9 mouse cellular contexts compared by ENCODE assay signal in the genomic region with DNA sequence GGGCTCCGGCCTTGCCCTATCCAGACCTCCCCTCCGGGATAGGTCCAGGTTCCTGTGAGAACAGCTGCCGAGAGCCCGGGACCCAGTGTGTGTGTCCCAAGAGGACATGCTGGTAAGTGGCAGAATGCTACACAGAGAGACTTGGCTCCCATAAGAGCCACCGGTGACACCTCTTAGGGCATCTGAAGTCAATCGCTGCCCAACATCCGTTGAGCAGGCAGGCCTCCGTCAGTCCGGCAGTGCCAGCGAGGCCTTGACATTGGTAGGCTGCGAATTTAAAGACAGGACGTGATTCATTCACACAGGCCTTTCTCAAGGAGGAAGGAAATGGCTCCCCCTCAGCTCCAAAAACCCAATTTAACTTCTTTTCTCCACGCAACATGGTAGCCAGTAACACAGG. TPM values are rescaled to one million over a fixed set of nuclear protein-coding genes. Genes with fewer than 3 reads are reported as not detected.
DNase-seq lines count a peak whose midpoint lies in the region; ATAC-seq and TF ChIP-seq lines count a peak whose summit lies in the region.
"Had no signal": no experiment of that assay in that cellular context is flagged by ENCODE, and none has a peak within 500 bp of the region (broad histone marks: within the 10 kb centered on the region; RNA-seq: fewer than 3 reads in every experiment).

No protein-coding gene starts in this region.

- no peak for ATAC-seq in forebrain, embryonic 15.5 days (replicated peaks)
- ATAC-seq in midbrain, postnatal 0 days (ENCODE audit: low FRiP score) = 0 out of 2 replicates have a peak, but pooled peaks have one; percentile 31
- no peak for ATAC-seq in cerebellum, adult (ENCODE audit: insufficient number of reproducible peaks, low FRiP score, low TSS enrichment)

- peak overlapping the region; percentile 87 for H3K27ac ChIP-seq in layer of hippocampus, adult 2 months
- peak overlapping the region; percentile 72; the same call in 1 of the 2 replicates for H3K27ac ChIP-seq in forebrain, embryonic 15.5 days (replicated peaks)
- peak overlapping the region; percentile 44; the same call in 1 of the 2 replicates for H3K27ac ChIP-seq in midbrain, postnatal 0 days (ENCODE audit: low read depth, low read length)
- H3K27ac ChIP-seq: neural tube, embryonic 12.5 days had no signal

- H3K9ac ChIP-seq in forebrain, embryonic 15.5 days (replicated peaks) = no peak overlapping the region
- H3K9ac ChIP-seq in midbrain, postnatal 0 days (replicated peaks; ENCODE audit: low read length, poor library complexity, severe bottlenecking) = no peak overlapping the region
- H3K9ac ChIP-seq: neural tube, embryonic 12.5 days had no signal

- H3K36me3 ChIP-seq in forebrain, embryonic 15.5 days = no peaks in the 10 kb centered on the region
- H3K36me3 ChIP-seq in midbrain, postnatal 0 days (ENCODE audit: insufficient read depth, low read length) = no peaks in the 10 kb centered on the region
- H3K36me3 ChIP-seq: neural tube, embryonic 12.5 days had no signal

- H3K9me3 ChIP-seq in forebrain, embryonic 15.5 days = no peaks in the 10 kb centered on the region
- no peaks in the 10 kb centered on the region for H3K9me3 ChIP-seq in midbrain, postnatal 0 days (ENCODE audit: low read length)
- H3K9me3 ChIP-seq: neural tube, embryonic 12.5 days had no signal

- H3K4me1 ChIP-seq in forebrain, embryonic 15.5 days = peaks cover 21% of the 10 kb centered on the region
- no peaks in the 10 kb centered on the region for H3K4me1 ChIP-seq in midbrain, postnatal 0 days (ENCODE audit: insufficient read depth, low read length)

- H3K27me3 ChIP-seq in forebrain, embryonic 15.5 days = no peaks in the 10 kb centered on the region
- no peaks in the 10 kb centered on the region for H3K27me3 ChIP-seq in midbrain, postnatal 0 days (ENCODE audit: insufficient read depth, low read length)
- H3K27me3 ChIP-seq: neural tube, embryonic 12.5 days had no signal

- DNase-seq in layer of hippocampus, adult 2 months (ENCODE audit: low spot score in 2 of 2) = no peak
- DNase-seq in layer of hippocampus, adult 11-12 months (ENCODE audit: low spot score) = no peak
- DNase-seq in kidney, postnatal 14 days = peak; percentile 64
- DNase-seq in midbrain, postnatal 0 days (ENCODE audit: low spot score) = no peak
- no peak for DNase-seq in layer of hippocampus, postnatal 36 days
- DNase-seq in cerebellum, adult 9-10 months = no peak

- 90% methylated on average over 13 of the region's 13 CpGs for WGBS in forebrain, embryonic 15.5 days
- WGBS in midbrain, postnatal 0 days = 88% methylated on average over 13 of the region's 13 CpGs

- H3K4me3 ChIP-seq in layer of hippocampus, adult 2 months = no peak overlapping the region
- no peak overlapping the region for H3K4me3 ChIP-seq in forebrain, embryonic 15.5 days
- H3K4me3 ChIP-seq in midbrain, postnatal 0 days (ENCODE audit: low read depth, low read length) = no peak overlapping the region
- H3K4me3 ChIP-seq: neural tube, embryonic 12.5 days had no signal

- H3K4me2 ChIP-seq in forebrain, embryonic 15.5 days (replicated peaks) = no peak overlapping the region
- no peak overlapping the region for H3K4me2 ChIP-seq in midbrain, postnatal 0 days (ENCODE audit: low read depth, low read length, poor library complexity, severe bottlenecking)
- H3K4me2 ChIP-seq: neural tube, embryonic 12.5 days had no signal

- no peak for TF ChIP-seq CTCF in layer of hippocampus, adult 2 months (conservative IDR thresholded peaks at IDR 0.05)
- TF ChIP-seq CTCF in midbrain, postnatal 0 days (IDR thresholded peaks at IDR 0.05) = no peak

RNA-seq across cellular contexts. Expression of a gene that starts 11.1 kb away (rescaled TPM):
- total RNA-seq in layer of hippocampus, adult 2 months (2021) = 10 to 100 TPM; 60.2 to 62.1 TPM
- polyA plus RNA-seq in forebrain, embryonic 15.5 days (2015; fragmentation: Nextera tagmentation; extraction: Ambion mirVana) = 4.4 and 4.9 TPM in 2 replicates
- total RNA-seq in midbrain, postnatal 0 days (2014; rRNA removed) = 11.7 and 11.8 TPM in 2 replicates
- 3.3 and 3.8 TPM in 2 replicates for polyA plus RNA-seq in midbrain, postnatal 0 days (2015; fragmentation: Nextera tagmentation; extraction: Ambion mirVana)
- total RNA-seq in layer of hippocampus, postnatal 36 days (2021) = 10 to 100 TPM; 62.4 to 66.1 TPM

RNA-seq across cellular contexts. Expression of a gene that starts 16.8 kb away (rescaled TPM):
- total RNA-seq in layer of hippocampus, adult 2 months (2021) = not detected
- polyA plus RNA-seq in forebrain, embryonic 15.5 days (2015; fragmentation: Nextera tagmentation; extraction: Ambion mirVana) = not detected in 2 replicates
- not detected in 2 replicates for total RNA-seq in midbrain, postnatal 0 days (2014; rRNA removed)
- polyA plus RNA-seq in midbrain, postnatal 0 days (2015; fragmentation: Nextera tagmentation; extraction: Ambion mirVana) = not detected in 2 replicates
- not detected for total RNA-seq in layer of hippocampus, postnatal 36 days (2021)
- polyA plus RNA-seq: neural tube, embryonic 12.5 days had no signal
